Mouse (Mus musculus) thymus, adult 2 months (tissue): ENCODE data around the gene Ang. TPM values are rescaled to one million over a fixed set of nuclear protein-coding genes. Genes with fewer than 3 reads are reported as not detected.

ENCODE experiments used
- DNase-seq: peaks from one replicate; pipeline ENCODE4 v3.0.0; 2021
- H3K27ac ChIP-seq: fragments of 200-500 bp; 2 replicates; pipeline ENCODE4 v1.5.1; 2012; ENCODE audit warnings: low read length, control low read depth; ENCODE audit not compliant: control insufficient read depth, insufficient read depth
- H3K27me3 ChIP-seq: fragments of 200-500 bp; 2 replicates; pipeline ENCODE4 v1.6.1; 2012; ENCODE audit warnings: mild to moderate bottlenecking, low read length, moderate library complexity, mixed read lengths; ENCODE audit not compliant: control insufficient read depth, insufficient read depth
- H3K36me3 ChIP-seq: fragments of 200-500 bp; 2 replicates; pipeline ENCODE4 v1.6.1; 2012; ENCODE audit warnings: mild to moderate bottlenecking, low read length, moderate library complexity; ENCODE audit not compliant: control insufficient read depth, insufficient read depth
- H3K4me1 ChIP-seq: fragments of 200-500 bp; replicated peaks from 2 replicates; pipeline ENCODE4 v1.6.1; 2012; ENCODE audit warnings: low read length; ENCODE audit not compliant: control insufficient read depth, insufficient read depth
- H3K4me3 ChIP-seq: fragments of 200-500 bp; 2 replicates; pipeline ENCODE4 v1.5.1; 2012; ENCODE audit warnings: mild to moderate bottlenecking, low read length, control low read depth, moderate library complexity; ENCODE audit not compliant: control insufficient read depth, insufficient read depth
- CTCF ChIP-seq: fragments of 200-500 bp; IDR thresholded peaks from 2 replicates; pipeline ENCODE4 v1.5.1; 2012; ENCODE audit warnings: mild to moderate bottlenecking, control low read depth, low read length, moderate library complexity, borderline replicate concordance; ENCODE audit not compliant: control insufficient read depth, poor library complexity, insufficient read depth; ENCODE audit errors: extremely low read depth
- POLR2A ChIP-seq: fragments of 200-500 bp; IDR thresholded peaks from 2 replicates; pipeline ENCODE4 v1.6.1; 2012; ENCODE audit warnings: mild to moderate bottlenecking, low read length, control low read depth, moderate library complexity; ENCODE audit not compliant: control insufficient read depth, poor library complexity, insufficient read depth; ENCODE audit errors: extremely low read depth
- WGBS: fragments of 180-500 bp; shearing (Covaris S2); methylation state at CpG from one replicate; pipeline ENCODE4 v1.1.7; 2018; 5-methylcytosine and 5-hydroxymethylcytosine counted together
- polyA plus RNA-seq: library from polyadenylated mRNA; depleted of rRNA; stranded (reverse); fragments of >200 nt; gene quantifications from 2 replicates; pipeline ENCODE4 v1.2.3, GENCODE M21; 2012

Gene Ang
- polyA plus RNA-seq, 1 experiment = 7.5 TPM

DNA sequence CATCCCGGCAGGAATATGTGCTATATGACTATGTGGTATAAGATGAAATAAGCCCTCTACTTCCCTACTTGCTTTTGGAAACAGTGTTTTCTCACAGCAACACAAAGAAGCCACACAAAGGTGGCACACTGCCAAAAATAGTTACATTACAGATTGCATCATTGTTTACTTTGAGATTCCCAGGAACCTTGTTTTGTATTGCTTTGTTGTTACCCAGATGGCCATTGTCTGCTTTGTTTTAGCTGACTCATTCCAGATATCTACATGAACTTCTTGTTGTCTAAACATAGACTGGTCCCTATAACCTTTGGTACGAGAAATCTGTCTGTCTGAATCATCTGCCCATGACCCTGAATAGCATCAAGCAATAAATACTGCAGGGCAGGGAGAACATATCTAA is 49.4 kb downstream of the Ang start:
- 81% methylated on average over 2 of the region's 2 CpGs for WGBS
- no peak overlapping the region for H3K4me3 ChIP-seq

GRCm38 (mm10) chr14:51142119-51142518 is 51.2 kb downstream of the Ang start:
- H3K4me1 ChIP-seq = no peaks in the 10 kb centered on the region
- no peaks in the 10 kb centered on the region for H3K36me3 ChIP-seq
- H3K27ac ChIP-seq = no peak overlapping the region
- no peaks in the 10 kb centered on the region for H3K27me3 ChIP-seq
- no peak for DNase-seq
- TF ChIP-seq CTCF (no peak), POLR2A (no peak)
- 88% methylated on average over 4 of the region's 4 CpGs for WGBS
- no peak overlapping the region for H3K4me3 ChIP-seq

More for the DNA sequence above, 49.4 kb downstream of the Ang start:
- DNase-seq = no peak
- no peaks in the 10 kb centered on the region for H3K27me3 ChIP-seq
- no peaks in the 10 kb centered on the region for H3K36me3 ChIP-seq
- no peak for TF ChIP-seq POLR2A
- TF ChIP-seq CTCF = no peak
- no peak overlapping the region for H3K27ac ChIP-seq
- no peaks in the 10 kb centered on the region for H3K4me1 ChIP-seq

GRCm38 (mm10) chr14:51142568-51142967 is 51.6 kb downstream of the Ang start:
- H3K27me3 ChIP-seq = no peaks in the 10 kb centered on the region
- TF ChIP-seq CTCF (no peak), POLR2A (no peak)
- DNase-seq = no peak
- no peaks in the 10 kb centered on the region for H3K4me1 ChIP-seq
- H3K27ac ChIP-seq = no peak overlapping the region
- WGBS = 88% methylated on average over 3 of the region's 3 CpGs
- no peak overlapping the region for H3K4me3 ChIP-seq
- H3K36me3 ChIP-seq = no peaks in the 10 kb centered on the region

- H3K27ac ChIP-seq = no peak overlapping the region
- no peak for DNase-seq
These were observed 52.3 kb downstream of the Ang start for GRCm38 (mm10) chr14:51143287-51143686.

DNA sequence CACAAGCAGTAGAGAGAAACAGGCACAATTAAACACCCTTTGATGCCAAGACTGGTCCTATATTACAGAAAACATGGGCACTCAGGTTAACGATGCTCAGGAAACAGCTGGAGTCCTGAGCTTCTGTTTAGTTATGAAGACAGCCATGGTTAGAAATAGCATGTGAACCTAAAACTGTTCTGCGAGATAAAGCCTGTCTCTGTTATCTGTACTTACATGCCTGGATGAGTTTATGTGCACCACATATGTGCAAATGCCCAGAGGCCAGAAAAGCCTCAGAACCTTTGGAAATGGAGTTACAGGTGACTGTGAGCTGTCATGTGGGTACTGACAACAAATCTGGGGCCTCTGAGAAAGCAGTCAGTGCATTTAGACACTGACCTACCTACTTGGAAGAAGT is 53.0 kb downstream of the Ang start:
- WGBS = 65% methylated on average over 2 of the region's 2 CpGs
- H3K27me3 ChIP-seq = no peaks in the 10 kb centered on the region
- no peak for TF ChIP-seq CTCF
- no peak for TF ChIP-seq POLR2A
- no peak overlapping the region for H3K4me3 ChIP-seq
- H3K27ac ChIP-seq = no peak overlapping the region
- no peaks in the 10 kb centered on the region for H3K4me1 ChIP-seq
- DNase-seq = no peak
- H3K36me3 ChIP-seq = no peaks in the 10 kb centered on the region

More at GRCm38 (mm10) chr14:51143287-51143686, 52.3 kb downstream of the Ang start:
- H3K4me3 ChIP-seq = no peak overlapping the region
- TF ChIP-seq CTCF = no peak
- H3K4me1 ChIP-seq = no peaks in the 10 kb centered on the region
- WGBS = 91% methylated on average over 4 of the region's 4 CpGs
- H3K36me3 ChIP-seq = no peaks in the 10 kb centered on the region
- no peaks in the 10 kb centered on the region for H3K27me3 ChIP-seq

- no peak overlapping the region for H3K27ac ChIP-seq
- no peaks in the 10 kb centered on the region for H3K27me3 ChIP-seq
- H3K36me3 ChIP-seq = no peaks in the 10 kb centered on the region
- no peak for DNase-seq
- WGBS = 98% methylated on average over 4 of the region's 4 CpGs
- TF ChIP-seq CTCF (no peak), POLR2A (no peak)
- no peak overlapping the region for H3K4me3 ChIP-seq
- H3K4me1 ChIP-seq = no peaks in the 10 kb centered on the region
These were observed 53.5 kb downstream of the Ang start for GRCm38 (mm10) chr14:51144451-51144850.

- no peaks in the 10 kb centered on the region for H3K27me3 ChIP-seq
- H3K27ac ChIP-seq = no peak overlapping the region
- no peaks in the 10 kb centered on the region for H3K4me1 ChIP-seq
- no peak overlapping the region for H3K4me3 ChIP-seq
- WGBS = 86% methylated on average over 6 of the region's 6 CpGs
- no peaks in the 10 kb centered on the region for H3K36me3 ChIP-seq
- TF ChIP-seq CTCF = no peak
- no peak for TF ChIP-seq POLR2A
- DNase-seq = no peak
These were observed 54.6 kb downstream of the Ang start for GRCm38 (mm10) chr14:51145521-51145920.

DNA sequence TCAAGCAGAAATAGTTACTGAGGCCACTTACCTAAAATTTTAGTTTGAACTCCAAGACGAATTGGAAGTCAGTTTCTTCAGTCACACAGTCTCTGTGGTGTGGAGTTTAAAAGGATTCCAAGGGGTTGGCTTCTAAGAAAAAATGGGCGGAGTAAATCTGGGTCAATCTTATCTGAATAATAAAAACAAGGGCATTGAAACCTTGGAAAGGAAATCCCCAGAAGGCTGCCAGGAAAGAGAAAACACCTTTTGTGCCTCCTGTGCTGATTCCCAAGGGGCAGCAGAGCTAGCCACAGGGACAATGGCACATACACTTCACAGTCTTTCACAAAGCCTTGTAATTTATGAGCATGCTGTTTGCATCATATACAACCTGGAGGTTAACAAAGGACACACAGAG is 55.7 kb downstream of the Ang start, which contains the start of gene Rnase1:
Rnase1 (minus strand) TSS at position 101 of the 400 bp plus-strand sequence.
- no peak for DNase-seq
- Histone ChIP-seq H3K4me3 (no peak within 1 kb of the TSS), H3K4me1 (no peaks in the 10 kb centered on the region), H3K36me3 (no peaks in the 10 kb centered on the region), H3K27me3 (no peaks in the 10 kb centered on the region), H3K27ac (no peak within 1 kb of the TSS)
- 85% methylated on average over 2 of the region's 2 CpGs for WGBS
- no peak for TF ChIP-seq CTCF
- no peak for TF ChIP-seq POLR2A
